Mouse (Mus musculus): ENCODE data around the gene Vmn1r132. TPM values are rescaled to one million over a fixed set of nuclear protein-coding genes. Genes with fewer than 3 reads are reported as not detected.
"Not testable (repeated sequence)": the region's sequence is repeated elsewhere in the genome, so short reads cannot be mapped to it uniquely, and the experiment has no call there.

Vmn1r132 gene
- not detected in 2 replicates for polyA plus RNA-seq (2015; fragmentation: Nextera tagmentation; extraction: Ambion mirVana)

- H3K36me3 ChIP-seq (ENCODE audit: control insufficient read depth, insufficient read depth); H3K4me1 ChIP-seq (replicated peaks; ENCODE audit: control insufficient read depth, insufficient read depth, low read length); ATAC-seq; H3K9ac ChIP-seq (ENCODE audit: low read depth, low read length); H3K4me2 ChIP-seq (replicated peaks; ENCODE audit: low read depth); H3K9me3 ChIP-seq (ENCODE audit: control insufficient read depth); H3K27ac ChIP-seq (ENCODE audit: low read depth, low read length); H3K27me3 ChIP-seq (replicated peaks; ENCODE audit: control insufficient read depth, insufficient read depth, low read length); H3K4me3 ChIP-seq (ENCODE audit: low read depth, low read length): not testable (repeated sequence)
- WGBS = no CpG with 5 or more reads among the region's 3 CpGs
These were observed at the start of gene Vmn1r132 for GRCm38 (mm10) chr7:21613792-21614191. Gene Vmn1r132 (plus strand): TSS chr7:21614092.

Other genes with a start within 250 kb of the Vmn1r132 start
- not detected in 2 replicates for gene Gm6882, start 181.3 kb upstream of the Vmn1r132 start, polyA plus RNA-seq (2015; fragmentation: Nextera tagmentation; extraction: Ambion mirVana)
- gene Vmn1r130, start 102.3 kb upstream of the Vmn1r132 start, polyA plus RNA-seq (2015; fragmentation: Nextera tagmentation; extraction: Ambion mirVana) = not detected in 2 replicates
- gene Vmn1r131, start 68.0 kb upstream of the Vmn1r132 start, polyA plus RNA-seq (2015; fragmentation: Nextera tagmentation; extraction: Ambion mirVana) = not detected in 2 replicates
- gene Gm4175, start 147.4 kb downstream of the Vmn1r132 start, polyA plus RNA-seq (2015; fragmentation: Nextera tagmentation; extraction: Ambion mirVana) = not detected in 2 replicates
- not detected in 2 replicates for gene Gm4177, start 182.6 kb downstream of the Vmn1r132 start, polyA plus RNA-seq (2015; fragmentation: Nextera tagmentation; extraction: Ambion mirVana)
- gene Vmn1r135, start 218.3 kb downstream of the Vmn1r132 start, polyA plus RNA-seq (2015; fragmentation: Nextera tagmentation; extraction: Ambion mirVana) = not detected in 2 replicates
- not detected in 2 replicates for gene Gm5725, start 230.2 kb downstream of the Vmn1r132 start, polyA plus RNA-seq (2015; fragmentation: Nextera tagmentation; extraction: Ambion mirVana)